In the genomic region with DNA sequence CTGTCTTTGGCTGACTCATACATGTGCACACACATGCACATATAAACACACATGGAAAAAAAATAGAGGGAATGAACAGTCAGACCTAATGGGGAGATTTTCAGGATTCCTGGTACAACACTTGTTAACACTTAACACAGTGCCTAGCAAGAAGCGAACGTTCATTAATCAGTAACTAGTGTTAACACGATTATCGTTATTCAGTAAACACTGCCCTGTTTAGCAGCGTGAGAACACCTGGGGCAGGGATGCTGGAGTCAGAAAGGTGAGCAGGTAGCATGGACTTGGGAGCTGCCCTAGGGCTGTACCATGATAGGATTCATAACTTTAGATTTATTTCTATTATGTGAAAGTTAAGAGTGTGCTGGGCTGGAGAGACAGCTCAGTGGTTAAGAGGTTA, we compare ENCODE assay signal across 22 mouse cellular contexts. TPM values are rescaled to one million over a fixed set of nuclear protein-coding genes. Genes with fewer than 3 reads are reported as not detected.
DNase-seq lines count a peak whose midpoint lies in the region; ATAC-seq lines count a peak whose summit lies in the region.
"Had no signal": no experiment of that assay in that cellular context is flagged by ENCODE, and none has a peak within 500 bp of the region (broad histone marks: within the 10 kb centered on the region; RNA-seq: fewer than 3 reads in every experiment).

No protein-coding gene starts in this region.

- DNase-seq in liver = no peak
- DNase-seq in forebrain, embryonic 14.5 days (ENCODE audit: low spot score) = no peak
- DNase-seq in thymus, postnatal 10 days (ENCODE audit: low spot score in 2 of 2) = no peak
- DNase-seq: adrenal gland, postnatal 25 days; cerebellum, adult 11-12 months; cerebellum, postnatal 36 days; heart, postnatal 14 days; lung, postnatal 4 days; thymus, adult 2 months had no signal

- no peaks in the 10 kb centered on the region for H3K9me3 ChIP-seq in liver, embryonic 15.5 days (replicated peaks)
- no peaks in the 10 kb centered on the region for H3K9me3 ChIP-seq in intestine, embryonic 16.5 days (ENCODE audit: control insufficient read depth, low read length)
- H3K9me3 ChIP-seq in kidney, embryonic 15.5 days (replicated peaks) = no peaks in the 10 kb centered on the region
- no peaks in the 10 kb centered on the region for H3K9me3 ChIP-seq in stomach, embryonic 15.5 days
- no peaks in the 10 kb centered on the region for H3K9me3 ChIP-seq in forebrain, embryonic 14.5 days (replicated peaks; ENCODE audit: control insufficient read depth, low read length)
- H3K9me3 ChIP-seq: embryonic facial prominence, embryonic 15.5 days; heart, embryonic 12.5 days; hindbrain, embryonic 12.5 days; limb, embryonic 10.5 days; midbrain, embryonic 10.5 days; neural tube, embryonic 12.5 days had no signal

- H3K4me1 ChIP-seq in liver, embryonic 15.5 days (replicated peaks) = no peaks in the 10 kb centered on the region
- H3K4me1 ChIP-seq in intestine, embryonic 16.5 days (ENCODE audit: control insufficient read depth, insufficient read depth, low read length) = peaks cover 3% of the 10 kb centered on the region; the same call in 1 of the 2 replicates
- H3K4me1 ChIP-seq in kidney, embryonic 15.5 days = peaks cover 7% of the 10 kb centered on the region
- 0 out of 2 replicates have a peak, but pooled peaks cover 5% of the 10 kb centered on the region for H3K4me1 ChIP-seq in stomach, embryonic 15.5 days
- no peaks in the 10 kb centered on the region for H3K4me1 ChIP-seq in forebrain, embryonic 14.5 days (ENCODE audit: control insufficient read depth, insufficient read depth, low read length)
- H3K4me1 ChIP-seq: embryonic facial prominence, embryonic 15.5 days; heart, embryonic 12.5 days had no signal

- no peak overlapping the region for H3K4me2 ChIP-seq in liver, embryonic 15.5 days
- H3K4me2 ChIP-seq in intestine, embryonic 16.5 days (ENCODE audit: low read depth, low read length) = no peak overlapping the region
- H3K4me2 ChIP-seq in kidney, embryonic 15.5 days = no peak overlapping the region
- peak overlapping the region; percentile 13; the same call in 1 of the 2 replicates for H3K4me2 ChIP-seq in stomach, embryonic 15.5 days
- no peak overlapping the region for H3K4me2 ChIP-seq in forebrain, embryonic 14.5 days (ENCODE audit: low read length)
- H3K4me2 ChIP-seq: embryonic facial prominence, embryonic 15.5 days; heart, embryonic 12.5 days; hindbrain, embryonic 12.5 days; neural tube, embryonic 12.5 days had no signal

- ATAC-seq in liver, embryonic 15.5 days (ENCODE audit: insufficient read depth) = 0 out of 2 replicates have a peak, but pooled peaks have one; percentile 7
- ATAC-seq in intestine, embryonic 16.5 days = peak; percentile 84
- ATAC-seq in kidney, embryonic 15.5 days (replicated peaks; ENCODE audit: low FRiP score) = peak; percentile 84
- ATAC-seq in stomach, embryonic 15.5 days (ENCODE audit: insufficient read depth, low FRiP score, low read depth) = peak; percentile 82
- ATAC-seq in forebrain, embryonic 14.5 days = no peak

- WGBS in liver, embryonic 15.5 days (ENCODE audit: insufficient replicate concordance) = 62% methylated on average over 5 of the region's 5 CpGs
- 63% methylated on average over 5 of the region's 5 CpGs for WGBS in intestine, embryonic 16.5 days
- WGBS in kidney, embryonic 15.5 days = 66% methylated on average over 5 of the region's 5 CpGs
- WGBS in stomach, embryonic 15.5 days = 49% methylated on average over 5 of the region's 5 CpGs
- 91% methylated on average over 5 of the region's 5 CpGs for WGBS in forebrain, embryonic 14.5 days

- peaks cover 23% of the 10 kb centered on the region; the same call in 1 of the 2 replicates for H3K27me3 ChIP-seq in liver, embryonic 15.5 days
- no peaks in the 10 kb centered on the region for H3K27me3 ChIP-seq in intestine, embryonic 16.5 days (replicated peaks; ENCODE audit: control insufficient read depth, insufficient read depth, low read length)
- no peaks in the 10 kb centered on the region for H3K27me3 ChIP-seq in kidney, embryonic 15.5 days
- H3K27me3 ChIP-seq in stomach, embryonic 15.5 days (replicated peaks) = no peaks in the 10 kb centered on the region
- no peaks in the 10 kb centered on the region for H3K27me3 ChIP-seq in forebrain, embryonic 14.5 days (replicated peaks; ENCODE audit: control insufficient read depth, insufficient read depth, low read length)
- H3K27me3 ChIP-seq: embryonic facial prominence, embryonic 15.5 days; heart, embryonic 12.5 days; hindbrain, embryonic 12.5 days; neural tube, embryonic 12.5 days had no signal

- no peak overlapping the region for H3K4me3 ChIP-seq in liver, embryonic 15.5 days (replicated peaks)
- H3K4me3 ChIP-seq in intestine, embryonic 16.5 days (ENCODE audit: low read length) = no peak overlapping the region
- H3K4me3 ChIP-seq in kidney, embryonic 15.5 days (replicated peaks) = no peak overlapping the region
- no peak overlapping the region for H3K4me3 ChIP-seq in stomach, embryonic 15.5 days (replicated peaks)
- H3K4me3 ChIP-seq in forebrain, embryonic 14.5 days (ENCODE audit: low read depth, low read length) = no peak overlapping the region
- H3K4me3 ChIP-seq: embryonic facial prominence, embryonic 15.5 days; heart, embryonic 12.5 days; hindbrain, embryonic 12.5 days; limb, embryonic 10.5 days; midbrain, embryonic 10.5 days; neural tube, embryonic 12.5 days had no signal

- no peaks in the 10 kb centered on the region for H3K36me3 ChIP-seq in liver, embryonic 15.5 days (replicated peaks)
- H3K36me3 ChIP-seq in intestine, embryonic 16.5 days (ENCODE audit: control insufficient read depth, insufficient read depth, low read length) = no peaks in the 10 kb centered on the region; the same call in 1 of the 2 replicates
- peaks cover 14% of the 10 kb centered on the region for H3K36me3 ChIP-seq in kidney, embryonic 15.5 days
- H3K36me3 ChIP-seq in stomach, embryonic 15.5 days = peaks cover 4% of the 10 kb centered on the region; the same call in 1 of the 2 replicates
- no peaks in the 10 kb centered on the region for H3K36me3 ChIP-seq in forebrain, embryonic 14.5 days (ENCODE audit: control insufficient read depth, insufficient read depth, low read length)
- H3K36me3 ChIP-seq: hindbrain, embryonic 12.5 days; limb, embryonic 10.5 days; midbrain, embryonic 10.5 days; neural tube, embryonic 12.5 days had no signal

- H3K27ac ChIP-seq in liver, embryonic 15.5 days (replicated peaks) = no peak overlapping the region
- H3K27ac ChIP-seq in intestine, embryonic 16.5 days (ENCODE audit: low read length) = no peak overlapping the region
- H3K27ac ChIP-seq in kidney, embryonic 15.5 days = peak overlapping the region; percentile 76
- H3K27ac ChIP-seq in stomach, embryonic 15.5 days = peak overlapping the region; percentile 81
- no peak overlapping the region for H3K27ac ChIP-seq in forebrain, embryonic 14.5 days (ENCODE audit: low read depth, low read length)
- H3K27ac ChIP-seq: embryonic facial prominence, embryonic 15.5 days; hindbrain, embryonic 12.5 days; limb, embryonic 10.5 days; liver, embryonic 14.5 days; midbrain, embryonic 10.5 days; neural tube, embryonic 12.5 days had no signal

- H3K9ac ChIP-seq in liver, embryonic 15.5 days = no peak overlapping the region
- no peak overlapping the region for H3K9ac ChIP-seq in intestine, embryonic 16.5 days (ENCODE audit: low read depth, low read length)
- H3K9ac ChIP-seq in kidney, embryonic 15.5 days = no peak overlapping the region
- H3K9ac ChIP-seq in stomach, embryonic 15.5 days = no peak overlapping the region
- H3K9ac ChIP-seq in forebrain, embryonic 14.5 days (ENCODE audit: low read length) = no peak overlapping the region
- H3K9ac ChIP-seq: embryonic facial prominence, embryonic 15.5 days; heart, embryonic 12.5 days; hindbrain, embryonic 12.5 days; liver, embryonic 14.5 days; neural tube, embryonic 12.5 days had no signal

RNA-seq across cellular contexts. Expression of a gene that starts 20.3 kb away (rescaled TPM):
- 21.2 and 26.6 TPM in 2 replicates for polyA plus RNA-seq in liver, embryonic 15.5 days (2015; fragmentation: Nextera tagmentation; extraction: Ambion mirVana)
- polyA plus RNA-seq in intestine, embryonic 16.5 days (2015; fragmentation: Nextera tagmentation; extraction: Ambion mirVana) = 46.4 and 66.7 TPM in 2 replicates
- polyA plus RNA-seq in kidney, embryonic 15.5 days (2015; fragmentation: Nextera tagmentation; extraction: Ambion mirVana) = 37.7 and 46.7 TPM in 2 replicates
- polyA plus RNA-seq in stomach, embryonic 15.5 days (2015; fragmentation: Nextera tagmentation; extraction: Ambion mirVana) = 50.9 and 51.1 TPM in 2 replicates
- polyA plus RNA-seq in forebrain, embryonic 14.5 days (2014; fragmentation: Nextera tagmentation; extraction: Ambion mirVana) = 26.7 and 29.1 TPM in 2 replicates

RNA-seq across cellular contexts. Expression of a gene that starts 28.3 kb away (rescaled TPM):
- 1.1 and 1.3 TPM in 2 replicates for polyA plus RNA-seq in liver, embryonic 15.5 days (2015; fragmentation: Nextera tagmentation; extraction: Ambion mirVana)
- 16.6 and 17.6 TPM in 2 replicates for polyA plus RNA-seq in intestine, embryonic 16.5 days (2015; fragmentation: Nextera tagmentation; extraction: Ambion mirVana)
- polyA plus RNA-seq in kidney, embryonic 15.5 days (2015; fragmentation: Nextera tagmentation; extraction: Ambion mirVana) = 14.0 and 14.9 TPM in 2 replicates
- 20.4 and 20.6 TPM in 2 replicates for polyA plus RNA-seq in stomach, embryonic 15.5 days (2015; fragmentation: Nextera tagmentation; extraction: Ambion mirVana)
- 0.80 and 1.3 TPM in 2 replicates for polyA plus RNA-seq in forebrain, embryonic 14.5 days (2014; fragmentation: Nextera tagmentation; extraction: Ambion mirVana)

RNA-seq across cellular contexts. Expression of a gene that starts 50.5 kb away (rescaled TPM):
- 0.89 and 1.1 TPM in 2 replicates for polyA plus RNA-seq in liver, embryonic 15.5 days (2015; fragmentation: Nextera tagmentation; extraction: Ambion mirVana)
- 0.28 and 0.55 TPM in 2 replicates for polyA plus RNA-seq in intestine, embryonic 16.5 days (2015; fragmentation: Nextera tagmentation; extraction: Ambion mirVana)
- 0.49 and 0.53 TPM in 2 replicates for polyA plus RNA-seq in kidney, embryonic 15.5 days (2015; fragmentation: Nextera tagmentation; extraction: Ambion mirVana)
- polyA plus RNA-seq in stomach, embryonic 15.5 days (2015; fragmentation: Nextera tagmentation; extraction: Ambion mirVana) = 0.66 and 0.71 TPM in 2 replicates
- polyA plus RNA-seq in forebrain, embryonic 14.5 days (2014; fragmentation: Nextera tagmentation; extraction: Ambion mirVana) = 0.20 and 0.30 TPM in 2 replicates
- polyA plus RNA-seq: small intestine, adult 2 months; urinary bladder, adult 2 months had no signal

Comparison
In these comparisons a context has a peak if more than half of its experiments do, and no peak if none do; other contexts are left out.
1. H3K27ac ChIP-seq: peak in kidney, embryonic 15.5 days (single experiment) and stomach, embryonic 15.5 days (single experiment); none in liver, embryonic 15.5 days (single experiment), intestine, embryonic 16.5 days (single experiment) and forebrain, embryonic 14.5 days (single experiment).